Mouse (Mus musculus): ENCODE measurements around the gene Stat4. TPM values are rescaled to one million over a fixed set of nuclear protein-coding genes. Genes with fewer than 3 reads are reported as not detected.

Gene Stat4
- polyA plus RNA-seq, 1 experiment from 2014 or later: 0.95 TPM

DNA sequence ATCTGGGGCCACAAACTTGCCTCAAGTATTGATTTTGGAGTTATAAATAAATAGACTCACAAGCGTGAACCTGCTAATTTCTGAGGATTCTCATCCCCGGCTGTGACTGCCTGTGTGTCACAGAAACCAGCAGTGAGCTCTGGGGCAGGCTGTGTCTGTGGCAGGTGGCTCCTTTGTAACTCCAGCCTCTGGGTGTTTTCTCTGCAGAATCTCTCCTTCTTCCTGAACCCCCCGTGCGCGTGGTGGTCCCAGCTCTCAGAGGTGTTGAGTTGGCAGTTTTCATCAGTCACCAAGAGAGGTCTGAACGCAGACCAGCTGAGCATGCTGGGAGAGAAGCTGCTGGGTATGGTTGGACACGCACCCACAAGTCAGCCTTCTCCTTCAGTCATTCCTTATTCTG is 161.7 kb downstream of the Stat4 start:
- 84% methylated on average over 7 of the region's 7 CpGs for WGBS
- Histone ChIP-seq H3K9me3 (ENCODE audit: control insufficient read depth, low read length) (no peaks in the 10 kb centered on the region), H3K4me1 (ENCODE audit: control insufficient read depth, insufficient read depth, low read length) (no peaks in the 10 kb centered on the region), H3K36me3 (ENCODE audit: control insufficient read depth, insufficient read depth, low read length) (no peaks in the 10 kb centered on the region; the same call in 1 of the 2 replicates), H3K9ac (ENCODE audit: low read depth, low read length) (no peak overlapping the region), H3K27me3 (ENCODE audit: control insufficient read depth, insufficient read depth, low read length) (no peaks in the 10 kb centered on the region), H3K4me3 (ENCODE audit: low read length) (no peak overlapping the region), H3K27ac (ENCODE audit: low read depth, low read length) (no peak overlapping the region), H3K4me2 (replicated peaks; ENCODE audit: low read depth, low read length) (no peak overlapping the region)
- ATAC-seq (ENCODE audit: low FRiP score, low TSS enrichment): no peak

DNA sequence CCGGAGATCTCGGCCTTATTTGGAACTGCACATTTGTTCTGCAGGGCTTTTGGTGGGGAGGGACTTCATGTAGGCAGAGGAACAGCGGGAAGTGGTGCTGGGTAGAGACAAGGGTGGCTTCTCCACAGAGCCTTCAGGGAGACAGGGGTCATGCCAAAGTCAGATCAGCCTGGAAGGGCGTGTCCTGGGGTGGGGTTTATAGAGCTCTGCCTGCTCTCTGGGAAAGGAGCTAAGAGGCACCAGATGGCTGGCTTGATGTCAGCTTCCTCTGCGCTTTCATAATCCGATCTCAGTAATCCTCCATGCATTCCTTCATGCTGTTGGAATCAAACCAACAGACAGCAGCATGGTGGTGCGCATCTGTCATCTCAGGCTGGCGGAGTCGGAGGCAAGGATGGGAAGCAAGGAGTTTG is 163.0 kb downstream of the Stat4 start:
- Histone ChIP-seq H3K27ac (ENCODE audit: low read depth, low read length) (no peak overlapping the region), H3K4me1 (ENCODE audit: control insufficient read depth, insufficient read depth, low read length) (no peaks in the 10 kb centered on the region), H3K4me3 (ENCODE audit: low read length) (no peak overlapping the region), H3K9ac (ENCODE audit: low read depth, low read length) (no peak overlapping the region), H3K36me3 (ENCODE audit: control insufficient read depth, insufficient read depth, low read length) (no peaks in the 10 kb centered on the region), H3K27me3 (ENCODE audit: control insufficient read depth, insufficient read depth, low read length) (no peaks in the 10 kb centered on the region), H3K9me3 (ENCODE audit: control insufficient read depth, low read length) (no peaks in the 10 kb centered on the region), H3K4me2 (replicated peaks; ENCODE audit: low read depth, low read length) (no peak overlapping the region)
- WGBS: 70% methylated on average over 9 of the region's 9 CpGs
- ATAC-seq (ENCODE audit: low FRiP score, low TSS enrichment): no peak

DNA sequence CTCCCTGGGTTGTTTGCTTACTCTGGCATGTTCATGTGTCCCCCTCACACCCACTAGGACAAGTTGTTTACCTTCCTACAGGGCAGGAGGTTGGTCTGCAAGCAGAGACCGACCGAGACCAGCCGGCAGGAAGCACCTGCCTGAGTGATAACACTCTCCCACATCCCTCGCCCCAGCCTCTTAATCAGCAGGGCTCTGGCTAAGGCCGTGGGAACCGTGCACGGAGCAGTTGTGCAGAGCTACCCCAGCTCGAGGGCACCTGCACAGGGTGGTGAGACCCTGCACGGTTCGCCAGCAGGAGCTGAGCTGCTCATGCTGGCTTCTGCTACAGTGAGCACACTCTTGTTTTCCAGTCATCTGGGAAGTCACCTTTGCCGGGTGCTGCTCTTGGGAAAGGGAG is 163.7 kb downstream of the Stat4 start:
- no peak overlapping the region for H3K9ac ChIP-seq (ENCODE audit: low read depth, low read length)
- no peaks in the 10 kb centered on the region for H3K36me3 ChIP-seq (ENCODE audit: control insufficient read depth, insufficient read depth, low read length)
- no peaks in the 10 kb centered on the region for H3K27me3 ChIP-seq (ENCODE audit: control insufficient read depth, insufficient read depth, low read length)
- ATAC-seq (ENCODE audit: low FRiP score, low TSS enrichment): peak; percentile 40; the same call in 1 of the 2 replicates
- H3K4me1 ChIP-seq (ENCODE audit: control insufficient read depth, insufficient read depth, low read length): no peaks in the 10 kb centered on the region
- no peak overlapping the region for H3K4me2 ChIP-seq (replicated peaks; ENCODE audit: low read depth, low read length)
- no peak overlapping the region for H3K4me3 ChIP-seq (ENCODE audit: low read length)
- H3K9me3 ChIP-seq (ENCODE audit: control insufficient read depth, low read length): no peaks in the 10 kb centered on the region
- no peak overlapping the region for H3K27ac ChIP-seq (ENCODE audit: low read depth, low read length)
- 32% methylated on average over 11 of the region's 11 CpGs for WGBS

DNA sequence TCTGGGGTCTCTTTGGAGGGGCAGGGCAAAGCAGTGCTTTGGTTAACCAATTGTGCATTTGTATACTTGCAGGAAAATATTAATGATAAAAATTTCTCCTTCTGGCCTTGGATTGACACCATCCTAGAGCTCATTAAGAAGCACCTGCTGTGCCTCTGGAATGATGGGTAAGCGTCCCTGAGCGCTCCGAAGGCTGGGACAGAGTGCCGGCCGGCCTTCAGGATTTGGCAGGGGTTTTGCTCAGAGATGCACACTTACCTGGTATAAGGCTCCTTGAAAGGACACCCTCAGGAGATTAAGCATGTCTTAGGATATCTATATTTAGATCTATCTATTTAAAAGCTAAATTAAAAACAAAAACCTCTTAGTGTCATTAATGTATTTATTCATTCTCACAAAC is 164.2 kb downstream of the Stat4 start:
- Histone ChIP-seq H3K9ac (ENCODE audit: low read depth, low read length) (no peak overlapping the region), H3K9me3 (ENCODE audit: control insufficient read depth, low read length) (no peaks in the 10 kb centered on the region), H3K27me3 (ENCODE audit: control insufficient read depth, insufficient read depth, low read length) (no peaks in the 10 kb centered on the region), H3K4me3 (ENCODE audit: low read length) (no peak overlapping the region), H3K36me3 (ENCODE audit: control insufficient read depth, insufficient read depth, low read length) (no peaks in the 10 kb centered on the region), H3K4me2 (replicated peaks; ENCODE audit: low read depth, low read length) (no peak overlapping the region), H3K4me1 (ENCODE audit: control insufficient read depth, insufficient read depth, low read length) (no peaks in the 10 kb centered on the region), H3K27ac (ENCODE audit: low read depth, low read length) (no peak overlapping the region)
- ATAC-seq (ENCODE audit: low FRiP score, low TSS enrichment): no peak
- 98% methylated on average over 5 of the region's 5 CpGs for WGBS

DNA sequence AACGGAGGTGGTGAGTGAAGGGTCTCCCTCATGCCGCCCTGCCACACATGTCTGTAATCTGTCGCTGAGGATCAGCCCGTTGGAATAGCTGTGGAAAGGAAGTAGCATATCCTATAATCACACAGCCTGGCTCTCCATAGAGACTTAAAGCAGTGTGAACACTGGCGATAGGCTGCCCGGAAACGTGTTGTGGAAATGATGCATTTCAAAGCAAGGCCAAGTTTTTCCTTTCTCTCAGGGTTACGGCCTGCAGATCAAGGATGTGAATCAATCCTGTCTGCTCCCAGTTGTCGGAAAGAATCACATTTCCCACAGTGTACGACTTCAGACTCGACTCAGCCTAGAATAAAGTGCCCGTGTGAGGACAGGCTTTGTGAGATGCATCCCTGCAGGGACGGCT is 165.4 kb downstream of the Stat4 start:
- Histone ChIP-seq H3K4me2 (replicated peaks; ENCODE audit: low read depth, low read length) (no peak overlapping the region), H3K36me3 (ENCODE audit: control insufficient read depth, insufficient read depth, low read length) (no peaks in the 10 kb centered on the region; the same call in 1 of the 2 replicates), H3K4me1 (ENCODE audit: control insufficient read depth, insufficient read depth, low read length) (no peaks in the 10 kb centered on the region), H3K27ac (ENCODE audit: low read depth, low read length) (no peak overlapping the region), H3K9ac (ENCODE audit: low read depth, low read length) (no peak overlapping the region), H3K9me3 (ENCODE audit: control insufficient read depth, low read length) (no peaks in the 10 kb centered on the region), H3K4me3 (ENCODE audit: low read length) (no peak overlapping the region), H3K27me3 (ENCODE audit: control insufficient read depth, insufficient read depth, low read length) (no peaks in the 10 kb centered on the region)
- ATAC-seq (ENCODE audit: low FRiP score, low TSS enrichment): no peak
- WGBS: 39% methylated on average over 13 of the region's 13 CpGs

DNA sequence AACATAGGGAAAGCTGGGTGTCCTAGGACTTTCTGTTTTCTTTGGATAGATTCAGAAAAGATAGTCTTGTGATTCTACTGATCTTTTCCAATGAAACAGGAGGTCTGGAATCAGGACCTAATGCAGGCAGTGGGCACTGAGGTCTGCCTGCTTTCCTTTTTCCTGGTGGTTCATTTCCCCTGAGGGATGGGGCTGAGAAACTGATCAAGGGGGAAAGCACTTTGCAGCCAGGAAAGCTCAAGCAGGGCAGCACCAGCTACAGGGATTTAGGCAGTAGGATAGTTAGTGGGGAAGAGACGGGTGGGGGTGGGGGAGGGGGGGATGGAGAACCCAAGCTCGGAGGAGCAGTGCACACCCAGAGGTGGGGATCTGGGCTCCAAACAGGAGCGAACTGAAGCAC is 166.0 kb downstream of the Stat4 start:
- H3K9me3 ChIP-seq (ENCODE audit: control insufficient read depth, low read length): no peaks in the 10 kb centered on the region
- H3K9ac ChIP-seq (ENCODE audit: low read depth, low read length): no peak overlapping the region
- H3K27me3 ChIP-seq (ENCODE audit: control insufficient read depth, insufficient read depth, low read length): no peaks in the 10 kb centered on the region
- H3K4me2 ChIP-seq (replicated peaks; ENCODE audit: low read depth, low read length): no peak overlapping the region
- no peaks in the 10 kb centered on the region; the same call in 1 of the 2 replicates for H3K36me3 ChIP-seq (ENCODE audit: control insufficient read depth, insufficient read depth, low read length)
- no peak overlapping the region for H3K4me3 ChIP-seq (ENCODE audit: low read length)
- no peaks in the 10 kb centered on the region for H3K4me1 ChIP-seq (ENCODE audit: control insufficient read depth, insufficient read depth, low read length)
- no peak for ATAC-seq (ENCODE audit: low FRiP score, low TSS enrichment)
- no peak overlapping the region for H3K27ac ChIP-seq (ENCODE audit: low read depth, low read length)
- 60% methylated on average over 3 of the region's 3 CpGs for WGBS

DNA sequence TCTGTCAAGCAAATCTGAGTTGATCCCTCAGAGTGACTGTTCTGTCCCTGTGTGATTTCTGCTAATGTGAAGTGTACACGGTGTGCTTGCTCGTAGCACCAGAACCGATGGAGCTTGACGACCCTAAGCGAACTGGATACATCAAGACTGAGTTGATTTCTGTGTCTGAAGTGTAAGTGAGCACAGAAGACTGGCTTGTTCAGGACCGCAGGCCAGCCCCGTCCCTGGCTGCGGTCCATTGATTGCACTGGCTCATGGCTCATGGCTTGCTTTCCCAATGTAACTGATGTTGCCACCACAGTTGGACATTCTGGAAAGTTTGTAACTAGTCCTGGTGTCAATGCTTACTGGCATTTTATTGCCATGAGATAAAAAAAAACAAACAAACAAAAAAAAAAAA is 167.9 kb downstream of the Stat4 start:
- Histone ChIP-seq H3K27ac (ENCODE audit: low read depth, low read length) (no peak overlapping the region), H3K9me3 (ENCODE audit: control insufficient read depth, low read length) (no peaks in the 10 kb centered on the region), H3K4me1 (ENCODE audit: control insufficient read depth, insufficient read depth, low read length) (no peaks in the 10 kb centered on the region), H3K27me3 (ENCODE audit: control insufficient read depth, insufficient read depth, low read length) (no peaks in the 10 kb centered on the region), H3K4me3 (ENCODE audit: low read length) (no peak overlapping the region), H3K36me3 (ENCODE audit: control insufficient read depth, insufficient read depth, low read length) (no peaks in the 10 kb centered on the region; the same call in 1 of the 2 replicates), H3K9ac (ENCODE audit: low read depth, low read length) (no peak overlapping the region), H3K4me2 (replicated peaks; ENCODE audit: low read depth, low read length) (no peak overlapping the region)
- 39% methylated on average over 8 of the region's 8 CpGs for WGBS
- peak; percentile 80 for ATAC-seq (ENCODE audit: low FRiP score, low TSS enrichment)

DNA sequence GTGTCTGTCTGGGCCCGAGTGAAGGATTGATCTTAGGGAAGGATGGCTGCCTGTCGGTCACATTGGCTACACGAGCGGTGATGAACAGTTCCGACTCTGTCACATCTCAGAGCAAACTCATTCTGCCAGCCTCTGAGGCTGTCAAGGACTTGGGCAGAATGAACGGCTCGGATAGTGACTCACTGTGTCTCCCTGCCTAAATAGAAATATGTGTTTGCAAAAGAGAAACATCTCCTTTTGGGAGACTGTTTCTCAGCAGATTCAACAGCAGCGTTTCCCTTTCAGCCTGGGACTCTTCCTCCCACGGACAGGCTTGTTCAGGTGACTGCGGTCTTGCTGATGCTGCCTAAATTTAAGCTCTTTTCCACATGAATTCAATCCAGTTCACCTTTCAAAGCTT is 169.4 kb downstream of the Stat4 start:
- ATAC-seq (ENCODE audit: low FRiP score, low TSS enrichment): no peak
- H3K4me2 ChIP-seq (replicated peaks; ENCODE audit: low read depth, low read length): no peak overlapping the region
- no peaks in the 10 kb centered on the region for H3K9me3 ChIP-seq (ENCODE audit: control insufficient read depth, low read length)
- no peaks in the 10 kb centered on the region for H3K4me1 ChIP-seq (ENCODE audit: control insufficient read depth, insufficient read depth, low read length)
- H3K4me3 ChIP-seq (ENCODE audit: low read length): no peak overlapping the region
- H3K36me3 ChIP-seq (ENCODE audit: control insufficient read depth, insufficient read depth, low read length): no peaks in the 10 kb centered on the region; the same call in 1 of the 2 replicates
- no peak overlapping the region for H3K27ac ChIP-seq (ENCODE audit: low read depth, low read length)
- no peak overlapping the region for H3K9ac ChIP-seq (ENCODE audit: low read depth, low read length)
- H3K27me3 ChIP-seq (ENCODE audit: control insufficient read depth, insufficient read depth, low read length): no peaks in the 10 kb centered on the region
- 71% methylated on average over 10 of the region's 10 CpGs for WGBS

All from kidney, embryonic 14.5 days (tissue).